ENCODE assay signal across 29 mouse cellular contexts in genomic region chr4:97557585-97557984, GRCm38 (mm10).
"Had no signal": no experiment of that assay in that cellular context is flagged by ENCODE, and none has a peak within 500 bp of the region (broad histone marks: within the 10 kb centered on the region; RNA-seq: fewer than 3 reads in every experiment).

No protein-coding gene starts in this region.

- H3K36me3 ChIP-seq: embryonic facial prominence, embryonic 10.5 days; embryonic facial prominence, embryonic 12.5 days; embryonic facial prominence, embryonic 13.5 days; embryonic facial prominence, embryonic 15.5 days; forebrain, embryonic 10.5 days; forebrain, embryonic 12.5 days; forebrain, embryonic 15.5 days had no signal

- H3K27ac ChIP-seq: embryonic facial prominence, embryonic 10.5 days; embryonic facial prominence, embryonic 12.5 days; embryonic facial prominence, embryonic 13.5 days; embryonic facial prominence, embryonic 15.5 days; forebrain, embryonic 10.5 days; forebrain, embryonic 12.5 days; forebrain, embryonic 13.5 days; forebrain, embryonic 15.5 days; gastrocnemius, adult 2 months; heart, adult 2 months had no signal

- H3K27me3 ChIP-seq: embryonic facial prominence, embryonic 12.5 days; embryonic facial prominence, embryonic 13.5 days; embryonic facial prominence, embryonic 15.5 days; forebrain, embryonic 12.5 days; forebrain, embryonic 13.5 days; forebrain, embryonic 15.5 days had no signal

- H3K9ac ChIP-seq: embryonic facial prominence, embryonic 12.5 days; embryonic facial prominence, embryonic 13.5 days; embryonic facial prominence, embryonic 15.5 days; forebrain, embryonic 12.5 days; forebrain, embryonic 13.5 days; forebrain, embryonic 15.5 days; forebrain, postnatal 0 days had no signal

- H3K9me3 ChIP-seq: embryonic facial prominence, embryonic 10.5 days; embryonic facial prominence, embryonic 12.5 days; embryonic facial prominence, embryonic 13.5 days; embryonic facial prominence, embryonic 15.5 days; forebrain, embryonic 10.5 days; forebrain, embryonic 12.5 days; forebrain, embryonic 13.5 days; forebrain, embryonic 15.5 days had no signal

- H3K4me3 ChIP-seq: embryonic facial prominence, embryonic 10.5 days; embryonic facial prominence, embryonic 12.5 days; embryonic facial prominence, embryonic 13.5 days; embryonic facial prominence, embryonic 15.5 days; erythroblast, embryonic 14.5 days; forebrain, embryonic 10.5 days; forebrain, embryonic 12.5 days; forebrain, embryonic 13.5 days; forebrain, embryonic 15.5 days; gastrocnemius, adult 2 months; heart, adult 2 months had no signal

- H3K4me1 ChIP-seq: embryonic facial prominence, embryonic 10.5 days; embryonic facial prominence, embryonic 12.5 days; embryonic facial prominence, embryonic 13.5 days; embryonic facial prominence, embryonic 15.5 days; forebrain, embryonic 10.5 days; forebrain, embryonic 12.5 days; forebrain, embryonic 13.5 days; forebrain, embryonic 15.5 days had no signal

- DNase-seq: cerebellum, adult 2 months; cerebellum, adult 8-10 months; cerebellum, adult 9-10 months; cerebellum, adult 9-11 months; cerebellum, postnatal 10 days; cerebellum, postnatal 14 days; cerebellum, postnatal 25 days; cerebellum, postnatal 36 days; embryo, embryonic 11 days; forebrain, postnatal 0 days; gastrocnemius, adult 2 months; gastrocnemius, postnatal 10 days; gastrocnemius, postnatal 14 days; gastrocnemius, postnatal 25 days; gastrocnemius, postnatal 36 days; heart, adult 11 months; heart, adult 18-20 months; heart, adult 2 months had no signal

- ATAC-seq: forebrain, embryonic 13.5 days; forebrain, embryonic 14.5 days; forebrain, embryonic 15.5 days; forebrain, embryonic 16.5 days; forebrain, postnatal 0 days had no signal

- H3K4me2 ChIP-seq: embryonic facial prominence, embryonic 12.5 days; embryonic facial prominence, embryonic 13.5 days; embryonic facial prominence, embryonic 15.5 days; forebrain, embryonic 12.5 days; forebrain, embryonic 13.5 days; forebrain, embryonic 15.5 days had no signal
